Mouse (Mus musculus): ENCODE data around the gene Rspry1. TPM values are rescaled to one million over a fixed set of nuclear protein-coding genes. Genes with fewer than 3 reads are reported as not detected.

Rspry1 gene
- polyA plus RNA-seq, 1 experiment from 2014 or later = 44.1 TPM

GRCm38 (mm10) chr8:94660418-94660817 is 58.7 kb downstream of the Rspry1 start:
- Histone ChIP-seq H3K27me3 (no peaks in the 10 kb centered on the region), H3K4me2 (no peak overlapping the region), H3K36me3 (peaks cover 44% of the 10 kb centered on the region), H3K27ac (no peak overlapping the region), H3K4me1 (no peaks in the 10 kb centered on the region), H3K4me3 (no peak overlapping the region), H3K9me3 (no peaks in the 10 kb centered on the region), H3K9ac (no peak overlapping the region)
- ATAC-seq (ENCODE audit: insufficient number of reproducible peaks, insufficient read depth, low FRiP score, low TSS enrichment, low read depth) = no peak
- WGBS = 91% methylated on average over 4 of the region's 4 CpGs

DNA sequence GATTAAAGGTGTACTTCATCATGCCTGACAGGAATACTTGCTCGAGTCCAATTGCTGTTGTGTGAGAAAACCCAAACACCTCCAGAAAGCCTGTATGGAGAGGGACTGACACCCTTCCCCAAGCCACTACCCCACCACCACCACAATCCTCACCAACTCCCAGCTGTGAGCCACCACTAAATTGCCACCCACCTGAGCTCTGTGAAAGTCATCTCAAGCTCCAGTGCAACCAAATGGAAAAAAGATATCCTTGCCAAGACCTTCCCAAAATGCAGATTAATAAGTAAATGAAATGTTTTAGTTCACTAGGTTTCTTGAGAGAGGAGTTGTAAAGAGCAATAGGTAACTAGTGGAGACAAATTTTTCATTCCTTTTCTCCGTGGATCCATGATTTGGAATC is 63.0 kb downstream of the Rspry1 start:
- H3K27ac ChIP-seq = no peak overlapping the region
- no peak overlapping the region for H3K9ac ChIP-seq
- peaks cover 17% of the 10 kb centered on the region for H3K36me3 ChIP-seq
- no peaks in the 10 kb centered on the region for H3K27me3 ChIP-seq
- peaks cover 16% of the 10 kb centered on the region for H3K4me1 ChIP-seq
- H3K4me3 ChIP-seq = no peak overlapping the region
- ATAC-seq (ENCODE audit: insufficient number of reproducible peaks, insufficient read depth, low FRiP score, low TSS enrichment, low read depth) = no peak
- no peak overlapping the region for H3K4me2 ChIP-seq
- 77% methylated on average over 2 of the region's 2 CpGs for WGBS
- no peaks in the 10 kb centered on the region for H3K9me3 ChIP-seq

DNA sequence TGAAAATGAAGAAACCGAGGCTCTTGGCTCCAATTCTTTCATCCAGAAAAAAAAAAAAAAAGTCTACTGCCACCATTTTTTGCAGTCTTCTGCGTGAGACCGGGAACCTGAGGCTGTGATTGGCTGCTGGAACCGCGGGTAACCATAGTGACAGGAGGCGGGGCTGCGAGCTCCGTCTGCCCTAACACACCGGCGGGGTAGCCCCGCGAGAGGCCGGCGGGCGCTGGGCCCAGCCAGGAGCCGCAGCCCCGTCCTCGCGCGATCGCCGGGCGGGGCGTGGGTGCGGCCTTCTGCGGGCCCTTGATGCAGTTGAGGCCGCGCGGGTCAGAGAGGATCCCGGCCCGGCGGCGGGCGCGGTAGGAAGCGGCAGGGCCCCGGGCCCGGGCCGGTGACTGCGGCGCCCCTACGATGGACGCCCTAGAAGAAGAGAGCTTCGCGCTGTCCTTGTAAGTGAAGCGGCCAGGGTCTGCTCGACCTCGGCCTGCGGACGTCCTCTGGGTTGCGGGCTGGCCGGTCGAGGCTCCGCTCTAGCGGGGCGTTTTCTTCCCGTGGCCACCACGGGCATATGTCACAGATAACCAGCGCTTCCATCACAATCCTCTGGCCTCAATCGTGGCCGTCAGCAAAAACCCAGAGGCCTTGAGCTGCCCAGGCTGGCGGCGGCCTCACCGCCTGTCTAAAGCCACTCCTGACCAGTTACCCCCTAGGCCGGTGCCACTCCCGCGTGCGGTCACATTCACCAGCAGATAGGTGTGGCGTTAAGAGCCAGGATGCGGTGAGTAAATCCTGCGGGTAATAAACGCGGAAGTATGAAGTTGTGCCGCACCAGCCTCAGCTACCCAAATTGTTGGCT is 64.9 kb downstream of the Rspry1 start, which contains the start of gene Arl2bp:
Arl2bp (plus strand) TSS at position 145 of the 853 bp plus-strand sequence.
- Histone ChIP-seq H3K4me2 (peak within 1 kb of the TSS; percentile 70), H3K9ac (peak within 1 kb of the TSS; percentile 97), H3K36me3 (peaks cover 24% of the 10 kb centered on the region), H3K4me1 (peaks cover 16% of the 10 kb centered on the region), H3K27ac (peak within 1 kb of the TSS; percentile 88), H3K27me3 (no peaks in the 10 kb centered on the region), H3K9me3 (no peaks in the 10 kb centered on the region), H3K4me3 (peak within 1 kb of the TSS; percentile 90)
- WGBS = under 1% methylated on average over 74 of the region's 74 CpGs
- peak; percentile 95 for ATAC-seq (ENCODE audit: insufficient number of reproducible peaks, insufficient read depth, low FRiP score, low TSS enrichment, low read depth)

- no peak overlapping the region for H3K4me2 ChIP-seq
- H3K27me3 ChIP-seq = no peaks in the 10 kb centered on the region
- no peaks in the 10 kb centered on the region for H3K9me3 ChIP-seq
- WGBS = 76% methylated on average over 5 of the region's 5 CpGs
- H3K27ac ChIP-seq = no peak overlapping the region
- H3K36me3 ChIP-seq = peaks cover 63% of the 10 kb centered on the region
- H3K4me3 ChIP-seq = no peak overlapping the region
- peaks cover 6% of the 10 kb centered on the region; the same call in 1 of the 2 replicates for H3K4me1 ChIP-seq
- no peak overlapping the region for H3K9ac ChIP-seq
- ATAC-seq (ENCODE audit: insufficient number of reproducible peaks, insufficient read depth, low FRiP score, low TSS enrichment, low read depth) = no peak
These were observed 72.6 kb downstream of the Rspry1 start for GRCm38 (mm10) chr8:94674384-94674783.

GRCm38 (mm10) chr8:94675923-94676322 is 74.2 kb downstream of the Rspry1 start:
- Histone ChIP-seq H3K4me1 (peaks cover 6% of the 10 kb centered on the region; the same call in 1 of the 2 replicates), H3K9ac (no peak overlapping the region), H3K27me3 (no peaks in the 10 kb centered on the region), H3K27ac (no peak overlapping the region), H3K9me3 (no peaks in the 10 kb centered on the region), H3K4me2 (no peak overlapping the region), H3K36me3 (peaks cover 51% of the 10 kb centered on the region), H3K4me3 (no peak overlapping the region)
- WGBS = 80% methylated on average over 6 of the region's 6 CpGs
- 0 out of 2 replicates have a peak, but pooled peaks have one; percentile 26 for ATAC-seq (ENCODE audit: insufficient number of reproducible peaks, insufficient read depth, low FRiP score, low TSS enrichment, low read depth)

GRCm38 (mm10) chr8:94678582-94678981 is 76.8 kb downstream of the Rspry1 start:
- ATAC-seq (ENCODE audit: insufficient number of reproducible peaks, insufficient read depth, low FRiP score, low TSS enrichment, low read depth) = no peak
- Histone ChIP-seq H3K27ac (peak overlapping the region; percentile 57), H3K4me3 (no peak overlapping the region), H3K36me3 (peaks cover 24% of the 10 kb centered on the region), H3K4me1 (peaks cover 6% of the 10 kb centered on the region; the same call in 1 of the 2 replicates), H3K9me3 (no peaks in the 10 kb centered on the region), H3K27me3 (no peaks in the 10 kb centered on the region), H3K4me2 (no peak overlapping the region), H3K9ac (0 out of 2 replicates have a peak overlapping the region, but pooled peaks have one; percentile 1)
- 41% methylated on average over 9 of the region's 9 CpGs for WGBS

DNA sequence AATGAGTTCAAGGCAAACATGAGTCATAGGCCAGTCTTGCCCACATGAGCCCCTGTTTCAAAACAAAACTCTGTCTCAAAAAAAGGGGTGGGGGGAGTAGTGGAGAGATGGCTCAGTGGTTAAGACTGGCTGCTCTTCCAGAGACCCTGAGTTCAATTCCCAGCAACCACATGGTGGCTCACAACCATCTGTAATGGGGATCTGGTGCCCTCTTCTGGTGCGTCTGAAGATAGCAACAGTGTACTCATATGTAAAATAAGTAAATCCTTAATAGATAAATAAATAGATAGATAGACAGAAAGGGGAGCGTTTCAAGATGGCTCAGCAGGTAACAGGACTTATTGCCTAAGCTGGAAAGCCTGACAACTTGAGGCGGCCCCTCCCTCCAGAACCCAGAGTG is 78.7 kb downstream of the Rspry1 start:
- 82% methylated on average over 3 of the region's 3 CpGs for WGBS
- Histone ChIP-seq H3K36me3 (peaks cover 9% of the 10 kb centered on the region; the same call in 1 of the 2 replicates), H3K27ac (no peak overlapping the region), H3K4me3 (no peak overlapping the region), H3K4me2 (no peak overlapping the region), H3K27me3 (no peaks in the 10 kb centered on the region), H3K9me3 (no peaks in the 10 kb centered on the region), H3K9ac (no peak overlapping the region), H3K4me1 (peaks cover 6% of the 10 kb centered on the region; the same call in 1 of the 2 replicates)
- ATAC-seq (ENCODE audit: insufficient number of reproducible peaks, insufficient read depth, low FRiP score, low TSS enrichment, low read depth) = no peak

- H3K36me3 ChIP-seq = no peaks in the 10 kb centered on the region
- WGBS = 74% methylated on average over 16 of the region's 16 CpGs
- no peak overlapping the region for H3K27ac ChIP-seq
- H3K4me1 ChIP-seq = peaks cover 6% of the 10 kb centered on the region; the same call in 1 of the 2 replicates
- no peak for ATAC-seq (ENCODE audit: insufficient number of reproducible peaks, insufficient read depth, low FRiP score, low TSS enrichment, low read depth)
- H3K4me3 ChIP-seq = no peak overlapping the region
- H3K9ac ChIP-seq = no peak overlapping the region
- no peak overlapping the region for H3K4me2 ChIP-seq
- no peaks in the 10 kb centered on the region for H3K9me3 ChIP-seq
- H3K27me3 ChIP-seq = no peaks in the 10 kb centered on the region
These were observed 81.2 kb downstream of the Rspry1 start for GRCm38 (mm10) chr8:94682732-94683524.

DNA sequence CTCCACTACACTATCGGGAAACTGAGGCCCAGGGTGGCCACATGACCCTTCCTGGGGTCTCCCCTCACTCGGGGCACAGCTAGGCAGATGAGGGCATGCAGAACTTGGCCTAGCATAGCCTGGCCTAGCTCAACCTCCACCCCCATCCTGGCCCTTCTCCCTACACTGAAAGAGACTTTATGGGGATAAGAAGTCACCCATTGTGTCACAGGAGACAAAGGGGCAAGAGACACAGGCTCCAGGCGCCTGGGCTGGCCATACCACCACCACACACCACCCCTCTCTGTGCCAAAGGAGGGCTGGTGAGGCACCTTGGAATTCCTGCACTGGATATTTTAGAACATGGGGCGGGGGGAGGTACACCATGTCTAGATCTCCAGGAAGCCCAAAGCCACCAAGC is 82.5 kb downstream of the Rspry1 start:
- H3K4me3 ChIP-seq = no peak overlapping the region
- WGBS = 80% methylated on average over 4 of the region's 4 CpGs
- no peak overlapping the region for H3K27ac ChIP-seq
- no peaks in the 10 kb centered on the region for H3K9me3 ChIP-seq
- H3K36me3 ChIP-seq = no peaks in the 10 kb centered on the region
- no peaks in the 10 kb centered on the region for H3K4me1 ChIP-seq
- ATAC-seq (ENCODE audit: insufficient number of reproducible peaks, insufficient read depth, low FRiP score, low TSS enrichment, low read depth) = no peak
- H3K9ac ChIP-seq = no peak overlapping the region
- H3K27me3 ChIP-seq = no peaks in the 10 kb centered on the region
- no peak overlapping the region for H3K4me2 ChIP-seq

- Histone ChIP-seq H3K27ac (no peak overlapping the region), H3K4me3 (no peak overlapping the region), H3K4me1 (peaks cover 1% of the 10 kb centered on the region), H3K36me3 (no peaks in the 10 kb centered on the region), H3K9ac (no peak overlapping the region), H3K4me2 (no peak overlapping the region), H3K9me3 (no peaks in the 10 kb centered on the region), H3K27me3 (no peaks in the 10 kb centered on the region)
- ATAC-seq (ENCODE audit: insufficient number of reproducible peaks, insufficient read depth, low FRiP score, low TSS enrichment, low read depth) = no peak
- WGBS = 75% methylated on average over 9 of the region's 9 CpGs
These were observed 84.2 kb downstream of the Rspry1 start for GRCm38 (mm10) chr8:94685953-94686352.

GRCm38 (mm10) chr8:94694701-94695100 is 93.0 kb downstream of the Rspry1 start:
- 2% methylated on average over 6 of the region's 6 CpGs for WGBS
- peak overlapping the region; percentile 49; the same call in 1 of the 2 replicates for H3K4me3 ChIP-seq
- ATAC-seq (ENCODE audit: insufficient number of reproducible peaks, insufficient read depth, low FRiP score, low TSS enrichment, low read depth) = no peak
- peaks cover 64% of the 10 kb centered on the region for H3K27me3 ChIP-seq
- no peaks in the 10 kb centered on the region for H3K9me3 ChIP-seq
- no peak overlapping the region for H3K27ac ChIP-seq
- H3K36me3 ChIP-seq = no peaks in the 10 kb centered on the region
- H3K4me1 ChIP-seq = peaks cover 31% of the 10 kb centered on the region
- H3K9ac ChIP-seq = no peak overlapping the region
- H3K4me2 ChIP-seq = peak overlapping the region; percentile 79

Data from embryonic facial prominence, embryonic 13.5 days (tissue).